Mouse (Mus musculus): ENCODE measurements around the gene Cacna1e.
A peak's percentile ranks its signal among the peaks of the same experiment; 100 is the strongest.

Gene Cacna1e

GRCm38 (mm10) chr1:154615759-154616158 lies 268.5 kb downstream of the Cacna1e start:
- no peak for DNase-seq

- DNase-seq, result no peak
Measured at GRCm38 (mm10) chr1:154608516-154608915, 275.8 kb downstream of the Cacna1e start.

GRCm38 (mm10) chr1:154607406-154607805 lies 276.9 kb downstream of the Cacna1e start:
- DNase-seq, result no peak

GRCm38 (mm10) chr1:154605601-154606000 lies 278.7 kb downstream of the Cacna1e start:
- no peak for DNase-seq

- DNase-seq, result no peak
Measured at GRCm38 (mm10) chr1:154603781-154604180, 280.5 kb downstream of the Cacna1e start.

- no peak for DNase-seq
Measured at GRCm38 (mm10) chr1:154602531-154602930, 281.8 kb downstream of the Cacna1e start.

- DNase-seq, result no peak
Measured at GRCm38 (mm10) chr1:154582516-154582915, 301.8 kb downstream of the Cacna1e start.

- DNase-seq, result no peak
Measured at GRCm38 (mm10) chr1:154579929-154580328, 304.4 kb downstream of the Cacna1e start.

- DNase-seq, result no peak
Measured at GRCm38 (mm10) chr1:154578748-154579147, 305.6 kb downstream of the Cacna1e start.

- no peak for DNase-seq
Measured at GRCm38 (mm10) chr1:154576418-154576817, 307.9 kb downstream of the Cacna1e start.

- peak; percentile 46 for DNase-seq
Measured at GRCm38 (mm10) chr1:154566026-154566425, 318.3 kb downstream of the Cacna1e start.

GRCm38 (mm10) chr1:154555811-154556210 lies 328.5 kb downstream of the Cacna1e start:
- no peak for DNase-seq

- no peak for DNase-seq
Measured at GRCm38 (mm10) chr1:154553132-154553531, 331.2 kb downstream of the Cacna1e start.

GRCm38 (mm10) chr1:154537445-154537844 lies 346.9 kb downstream of the Cacna1e start:
- no peak for DNase-seq

GRCm38 (mm10) chr1:154536763-154537162 lies 347.5 kb downstream of the Cacna1e start:
- DNase-seq, result no peak

GRCm38 (mm10) chr1:154532987-154533940 lies 351.0 kb downstream of the Cacna1e start:
- peak; percentile 54 for DNase-seq

GRCm38 (mm10) chr1:154529666-154530065 lies 354.6 kb downstream of the Cacna1e start:
- DNase-seq, result peak; percentile 22

GRCm38 (mm10) chr1:154528803-154529202 lies 355.5 kb downstream of the Cacna1e start:
- DNase-seq, result no peak

- DNase-seq, result no peak
Measured at GRCm38 (mm10) chr1:154520715-154521114, 363.6 kb downstream of the Cacna1e start.

- DNase-seq, result no peak
Measured at GRCm38 (mm10) chr1:154515350-154515749, 369.0 kb downstream of the Cacna1e start.

- DNase-seq, result peak; percentile 65
Measured at GRCm38 (mm10) chr1:154511736-154512135, 372.6 kb downstream of the Cacna1e start.

GRCm38 (mm10) chr1:154504005-154504404 lies 380.3 kb downstream of the Cacna1e start:
- peak; percentile 22 for DNase-seq

- DNase-seq, result no peak
Measured at GRCm38 (mm10) chr1:154500869-154501268, 383.4 kb downstream of the Cacna1e start.

- DNase-seq, result peak; percentile 72
Measured at GRCm38 (mm10) chr1:154500187-154500866, 384.0 kb downstream of the Cacna1e start.
